ENCODE assay signal across 22 mouse cellular contexts in genomic region chr5:140173181-140173580, GRCm38 (mm10).
DNase-seq lines count a peak whose midpoint lies in the region; ATAC-seq and TF ChIP-seq lines count a peak whose summit lies in the region.
"Had no signal": no experiment of that assay in that cellular context is flagged by ENCODE, and none has a peak within 500 bp of the region (broad histone marks: within the 10 kb centered on the region; RNA-seq: fewer than 3 reads in every experiment).

No protein-coding gene starts in this region.

- no peaks in the 10 kb centered on the region for H3K27me3 ChIP-seq in forebrain, embryonic 12.5 days
- no peaks in the 10 kb centered on the region for H3K27me3 ChIP-seq in forebrain, embryonic 13.5 days
- no peaks in the 10 kb centered on the region for H3K27me3 ChIP-seq in liver, postnatal 0 days (ENCODE audit: insufficient read depth, low read length)
- H3K27me3 ChIP-seq in liver, embryonic 12.5 days (replicated peaks), result no peaks in the 10 kb centered on the region
- H3K27me3 ChIP-seq: embryonic facial prominence, embryonic 13.5 days; embryonic facial prominence, embryonic 15.5 days; forebrain, embryonic 15.5 days had no signal

- no peak overlapping the region for H3K27ac ChIP-seq in forebrain, embryonic 12.5 days
- H3K27ac ChIP-seq in forebrain, embryonic 13.5 days, result no peak overlapping the region
- peak overlapping the region; percentile 44; the same call in 1 of the 2 replicates for H3K27ac ChIP-seq in liver, postnatal 0 days (ENCODE audit: low read depth)
- no peak overlapping the region for H3K27ac ChIP-seq in liver, embryonic 12.5 days
- H3K27ac ChIP-seq: embryonic facial prominence, embryonic 13.5 days; embryonic facial prominence, embryonic 15.5 days had no signal

- H3K4me2 ChIP-seq in forebrain, embryonic 12.5 days, result no peak overlapping the region
- no peak overlapping the region for H3K4me2 ChIP-seq in forebrain, embryonic 13.5 days
- no peak overlapping the region for H3K4me2 ChIP-seq in liver, postnatal 0 days (ENCODE audit: low read depth, low read length)
- H3K4me2 ChIP-seq in liver, embryonic 12.5 days, result no peak overlapping the region
- H3K4me2 ChIP-seq: embryonic facial prominence, embryonic 13.5 days; embryonic facial prominence, embryonic 15.5 days; forebrain, embryonic 15.5 days had no signal

- WGBS in forebrain, embryonic 12.5 days, result 77% methylated on average over 4 of the region's 4 CpGs
- 87% methylated on average over 4 of the region's 4 CpGs for WGBS in forebrain, embryonic 13.5 days
- WGBS in liver, postnatal 0 days (ENCODE audit: insufficient replicate concordance), result 69% methylated on average over 4 of the region's 4 CpGs
- 82% methylated on average over 4 of the region's 4 CpGs for WGBS in liver, embryonic 12.5 days (ENCODE audit: insufficient replicate concordance)

- no peak overlapping the region for H3K4me3 ChIP-seq in forebrain, embryonic 12.5 days (replicated peaks)
- no peak overlapping the region for H3K4me3 ChIP-seq in forebrain, embryonic 13.5 days
- H3K4me3 ChIP-seq in liver, postnatal 0 days (ENCODE audit: low read depth, low read length), result no peak overlapping the region
- H3K4me3 ChIP-seq in liver, embryonic 12.5 days, result no peak overlapping the region
- H3K4me3 ChIP-seq: embryonic facial prominence, embryonic 13.5 days; embryonic facial prominence, embryonic 15.5 days; erythroblast, embryonic 14.5 days; forebrain, embryonic 15.5 days had no signal

- H3K9me3 ChIP-seq in forebrain, embryonic 12.5 days, result no peaks in the 10 kb centered on the region
- H3K9me3 ChIP-seq in forebrain, embryonic 13.5 days (replicated peaks), result no peaks in the 10 kb centered on the region
- H3K9me3 ChIP-seq in liver, postnatal 0 days (ENCODE audit: low read length), result no peaks in the 10 kb centered on the region
- no peaks in the 10 kb centered on the region for H3K9me3 ChIP-seq in liver, embryonic 12.5 days (replicated peaks)
- H3K9me3 ChIP-seq: embryonic facial prominence, embryonic 13.5 days; embryonic facial prominence, embryonic 15.5 days; forebrain, embryonic 15.5 days had no signal

- H3K9ac ChIP-seq in forebrain, embryonic 12.5 days, result no peak overlapping the region
- H3K9ac ChIP-seq in forebrain, embryonic 13.5 days, result no peak overlapping the region
- H3K9ac ChIP-seq in liver, postnatal 0 days (replicated peaks), result no peak overlapping the region
- no peak overlapping the region for H3K9ac ChIP-seq in liver, embryonic 12.5 days
- H3K9ac ChIP-seq: embryonic facial prominence, embryonic 13.5 days; embryonic facial prominence, embryonic 15.5 days; forebrain, embryonic 15.5 days; forebrain, postnatal 0 days had no signal

- DNase-seq in liver, postnatal 0 days, result no peak
- DNase-seq in 416B (ENCODE audit: low read depth), result peak; percentile 29
- DNase-seq in gonadal fat pad, adult 2 months (ENCODE audit: low read depth), result peak; percentile 66
- DNase-seq in frontal cortex, adult 2 months (ENCODE audit: extremely low spot score in 1 of 2, low spot score in 1 of 2), result no peak
- DNase-seq: adrenal gland, adult 2 months; adrenal gland, postnatal 10 days; adrenal gland, postnatal 25 days; cerebellum, adult 11 months; cerebellum, adult 18-20 months; cerebellum, adult 8-10 months; cerebellum, adult 9-11 months; cerebellum, postnatal 14 days; cerebellum, postnatal 36 days; embryo, embryonic 11 days; forebrain, postnatal 0 days had no signal

- TF ChIP-seq EP300 in liver, postnatal 0 days (IDR thresholded peaks at IDR 0.05; ENCODE audit: low read depth), result peak; percentile 42; the same call in 1 of the 2 replicates

- ATAC-seq in forebrain, embryonic 12.5 days (ENCODE audit: low FRiP score), result 0 out of 2 replicates have a peak, but pooled peaks have one; percentile 13
- ATAC-seq in forebrain, embryonic 13.5 days, result no peak
- peak; percentile 46 for ATAC-seq in liver, postnatal 0 days
- ATAC-seq in liver, embryonic 12.5 days, result no peak
- ATAC-seq: forebrain, embryonic 15.5 days; forebrain, postnatal 0 days had no signal

- H3K4me1 ChIP-seq in forebrain, embryonic 12.5 days, result peaks cover 36% of the 10 kb centered on the region
- H3K4me1 ChIP-seq in forebrain, embryonic 13.5 days, result peaks cover 25% of the 10 kb centered on the region
- peaks cover 8% of the 10 kb centered on the region; the same call in 1 of the 2 replicates for H3K4me1 ChIP-seq in liver, postnatal 0 days (ENCODE audit: insufficient read depth)
- H3K4me1 ChIP-seq in liver, embryonic 12.5 days, result peaks cover 5% of the 10 kb centered on the region

- no peak for TF ChIP-seq CTCF in liver, postnatal 0 days (IDR thresholded peaks at IDR 0.05; ENCODE audit: low read depth)

- no peaks in the 10 kb centered on the region for H3K36me3 ChIP-seq in forebrain, embryonic 12.5 days (replicated peaks)
- H3K36me3 ChIP-seq in forebrain, embryonic 13.5 days (ENCODE audit: poor library complexity, severe bottlenecking), result no peaks in the 10 kb centered on the region
- H3K36me3 ChIP-seq in liver, postnatal 0 days (replicated peaks; ENCODE audit: insufficient read depth, low read length), result no peaks in the 10 kb centered on the region
- H3K36me3 ChIP-seq in liver, embryonic 12.5 days, result no peaks in the 10 kb centered on the region
- H3K36me3 ChIP-seq: embryonic facial prominence, embryonic 13.5 days; embryonic facial prominence, embryonic 15.5 days; forebrain, embryonic 15.5 days had no signal

Comparison
In these comparisons a context has a peak if more than half of its experiments do, and no peak if none do; other contexts are left out.
1. ATAC-seq: peak in forebrain, embryonic 12.5 days (single experiment) and liver, postnatal 0 days (single experiment); none in forebrain, embryonic 13.5 days (single experiment) and liver, embryonic 12.5 days (single experiment).
2. DNase-seq: peak in 416B (single experiment) and gonadal fat pad, adult 2 months (single experiment); none in liver, postnatal 0 days (single experiment) and frontal cortex, adult 2 months (0 of 2).